Mouse (Mus musculus) heart, adult 2 months (tissue): ENCODE data around the gene Tcl1b5.
"Not testable (repeated sequence)": the region's sequence is repeated elsewhere in the genome, so short reads cannot be mapped to it uniquely, and the experiment has no call there.

ENCODE experiments used
- CTCF ChIP-seq: fragments of 200-600 bp; IDR thresholded peaks from 2 replicates; pipeline ENCODE4 v1.8.1; 2022; ENCODE audit warnings: antibody characterized with exemption, mild to moderate bottlenecking, moderate library complexity
- EP300 ChIP-seq: fragments of 200-500 bp; IDR thresholded peaks from 2 replicates; pipeline ENCODE4 v1.6.1; 2011; ENCODE audit warnings: low read depth, low read length, control low read depth; ENCODE audit not compliant: insufficient read depth
- POLR2A ChIP-seq: fragments of 200-500 bp; IDR thresholded peaks from 2 replicates; pipeline ENCODE4 v1.6.1; 2011; ENCODE audit warnings: mild to moderate bottlenecking, low read depth, low read length, control low read depth; ENCODE audit not compliant: insufficient read depth

- TF ChIP-seq EP300, CTCF, POLR2A: not testable (repeated sequence)
Measured at GRCm38 (mm10) chr12:105155286-105155685, 20.9 kb upstream of the Tcl1b5 start.
